Comparison of ENCODE assay signal across 29 mouse cellular contexts in genomic region chr12:77519534-77520102, GRCm38 (mm10).
DNase-seq lines count a peak whose midpoint lies in the region; ATAC-seq and TF ChIP-seq lines count a peak whose summit lies in the region.
"Had no signal": no experiment of that assay in that cellular context is flagged by ENCODE, and none has a peak within 500 bp of the region (broad histone marks: within the 10 kb centered on the region; RNA-seq: fewer than 3 reads in every experiment).

No protein-coding gene starts in this region.

- H3K36me3 ChIP-seq in kidney, embryonic 16.5 days (ENCODE audit: insufficient read depth, low read length), result no peaks in the 10 kb centered on the region
- H3K36me3 ChIP-seq in embryonic facial prominence, embryonic 10.5 days (replicated peaks), result no peaks in the 10 kb centered on the region
- no peaks in the 10 kb centered on the region for H3K36me3 ChIP-seq in hindbrain, embryonic 10.5 days
- H3K36me3 ChIP-seq: embryonic facial prominence, embryonic 13.5 days; limb, embryonic 15.5 days; liver, embryonic 13.5 days; neural tube, embryonic 12.5 days had no signal

- H3K4me2 ChIP-seq in kidney, embryonic 16.5 days (replicated peaks; ENCODE audit: low read depth, low read length), result no peak overlapping the region
- H3K4me2 ChIP-seq: embryonic facial prominence, embryonic 13.5 days; heart, embryonic 11.5 days; hindbrain, embryonic 14.5 days; limb, embryonic 15.5 days; liver, embryonic 13.5 days; midbrain, embryonic 11.5 days; neural tube, embryonic 12.5 days had no signal

- no peaks in the 10 kb centered on the region for H3K27me3 ChIP-seq in kidney, embryonic 16.5 days (ENCODE audit: insufficient read depth, low read length)
- H3K27me3 ChIP-seq in embryonic facial prominence, embryonic 10.5 days (replicated peaks; ENCODE audit: low read depth, poor library complexity, severe bottlenecking), result no peaks in the 10 kb centered on the region
- H3K27me3 ChIP-seq in hindbrain, embryonic 10.5 days (ENCODE audit: insufficient read depth, poor library complexity, severe bottlenecking), result no peaks in the 10 kb centered on the region
- H3K27me3 ChIP-seq: embryonic facial prominence, embryonic 13.5 days; limb, embryonic 15.5 days; liver, embryonic 13.5 days; neural tube, embryonic 12.5 days had no signal

- no peaks in the 10 kb centered on the region for H3K4me1 ChIP-seq in kidney, embryonic 16.5 days (ENCODE audit: insufficient read depth, low read length)
- peaks cover 26% of the 10 kb centered on the region for H3K4me1 ChIP-seq in embryonic facial prominence, embryonic 10.5 days
- H3K4me1 ChIP-seq in lung, adult 2 months (ENCODE audit: control insufficient read depth, insufficient read depth, low read length), result no peaks in the 10 kb centered on the region
- H3K4me1 ChIP-seq in hindbrain, embryonic 10.5 days (replicated peaks), result 0 out of 2 replicates have a peak, but pooled peaks cover 8% of the 10 kb centered on the region
- H3K4me1 ChIP-seq: liver, embryonic 13.5 days; neural tube, embryonic 12.5 days had no signal

- H3K9ac ChIP-seq in kidney, embryonic 16.5 days (replicated peaks; ENCODE audit: low read length), result no peak overlapping the region
- H3K9ac ChIP-seq: embryonic facial prominence, embryonic 13.5 days; hindbrain, embryonic 14.5 days; limb, embryonic 15.5 days; liver, embryonic 13.5 days; neural tube, embryonic 12.5 days had no signal

- 78% methylated on average over 6 of the region's 6 CpGs for WGBS in kidney, embryonic 16.5 days
- WGBS in embryonic facial prominence, embryonic 10.5 days, result 79% methylated on average over 6 of the region's 6 CpGs
- 54% methylated on average over 6 of the region's 6 CpGs for WGBS in lung, adult 2 months
- WGBS in hindbrain, embryonic 10.5 days, result 78% methylated on average over 6 of the region's 6 CpGs

- no peak overlapping the region for H3K27ac ChIP-seq in kidney, embryonic 16.5 days (ENCODE audit: low read length)
- H3K27ac ChIP-seq in embryonic facial prominence, embryonic 10.5 days (replicated peaks), result peak overlapping the region; percentile 52; the same call in 1 of the 2 replicates
- no peak overlapping the region for H3K27ac ChIP-seq in hindbrain, embryonic 10.5 days
- H3K27ac ChIP-seq: embryonic facial prominence, embryonic 13.5 days; hindbrain, embryonic 14.5 days; kidney, postnatal 0 days; limb, embryonic 15.5 days; liver, embryonic 13.5 days; macrophage; neural tube, embryonic 12.5 days had no signal

- no peak for TF ChIP-seq CTCF in lung, adult 2 months (IDR thresholded peaks at IDR 0.05; ENCODE audit: insufficient read depth, low read length)

- TF ChIP-seq POLR2A in lung, adult 2 months (IDR thresholded peaks at IDR 0.05; ENCODE audit: borderline replicate concordance, extremely low read depth, low read depth, low read length), result peak; percentile 36; the same call in 1 of the 2 replicates

- no peak for DNase-seq in kidney, adult 18-20 months
- DNase-seq in embryonic facial prominence, embryonic 10.5 days (ENCODE audit: low spot score), result no peak
- peak; percentile 20 for DNase-seq in lung, adult 2 months
- DNase-seq in lung, postnatal 10 days, result peak; percentile 40
- no peak for DNase-seq in hindbrain, embryonic 10.5 days (ENCODE audit: low spot score)
- DNase-seq in kidney, postnatal 10 days, result no peak
- DNase-seq in thymus, postnatal 0 days (ENCODE audit: low spot score), result no peak
- DNase-seq: adrenal gland, postnatal 14 days; cerebellum, adult 11-12 months; cerebellum, adult 9-11 months; embryo, embryonic 11 days; heart, postnatal 4 days; layer of hippocampus, postnatal 36 days; left cerebral cortex, postnatal 4 days; liver, embryonic 13.5 days; right cerebral cortex, adult 18-20 months; thymus, postnatal 36 days had no signal

- no peaks in the 10 kb centered on the region for H3K9me3 ChIP-seq in kidney, embryonic 16.5 days (ENCODE audit: low read length)
- no peaks in the 10 kb centered on the region for H3K9me3 ChIP-seq in embryonic facial prominence, embryonic 10.5 days
- no peaks in the 10 kb centered on the region for H3K9me3 ChIP-seq in hindbrain, embryonic 10.5 days
- H3K9me3 ChIP-seq: embryonic facial prominence, embryonic 13.5 days; limb, embryonic 15.5 days; liver, embryonic 13.5 days; neural tube, embryonic 12.5 days had no signal

- no peak overlapping the region for H3K4me3 ChIP-seq in kidney, embryonic 16.5 days (ENCODE audit: low read length)
- H3K4me3 ChIP-seq in embryonic facial prominence, embryonic 10.5 days, result no peak overlapping the region
- H3K4me3 ChIP-seq in lung, adult 2 months (replicated peaks; ENCODE audit: extremely low read depth, low read depth, low read length), result peak overlapping the region; percentile 18
- no peak overlapping the region for H3K4me3 ChIP-seq in hindbrain, embryonic 10.5 days
- H3K4me3 ChIP-seq: embryonic facial prominence, embryonic 13.5 days; limb, embryonic 15.5 days; liver, embryonic 13.5 days; myocyte; neural tube, embryonic 12.5 days had no signal

- peak; percentile 59; the same call in 1 of the 2 replicates for ATAC-seq in kidney, embryonic 16.5 days (ENCODE audit: low FRiP score, low TSS enrichment)
- ATAC-seq: forebrain, embryonic 16.5 days; intestine, postnatal 0 days had no signal

Comparison
In these comparisons a context has a peak if more than half of its experiments do, and no peak if none do; other contexts are left out.
1. DNase-seq: peak in lung, adult 2 months (single experiment) and lung, postnatal 10 days (single experiment); none in kidney, adult 18-20 months (single experiment), embryonic facial prominence, embryonic 10.5 days (single experiment), hindbrain, embryonic 10.5 days (single experiment), kidney, postnatal 10 days (single experiment) and thymus, postnatal 0 days (single experiment).